Mouse (Mus musculus) forebrain, embryonic 14.5 days (tissue): ENCODE data around the gene Nid1. TPM values are rescaled to one million over a fixed set of nuclear protein-coding genes. Genes with fewer than 3 reads are reported as not detected.
"Not testable (repeated sequence)": the region's sequence is repeated elsewhere in the genome, so short reads cannot be mapped to it uniquely, and the experiment has no call there.

Experiments used
- ATAC-seq: fragments of 200-750 bp; cut with Nextera tagmentation; 2 replicates; pipeline ENCODE4 v1.8.0; 2017; ENCODE audit warnings: mild to moderate bottlenecking, moderate library complexity
- DNase-seq: peaks from one replicate; pipeline ENCODE4 v3.0.0-alpha.2; 2015; ENCODE audit warnings: low spot score
- H3K27ac ChIP-seq: fragments of 300-500 bp; sonication (generic); 2 replicates; pipeline ENCODE4 v1.5.1; 2014; ENCODE audit warnings: low read depth, mild to moderate bottlenecking, control low read depth, low read length, moderate library complexity
- H3K27me3 ChIP-seq: fragments of 300-500 bp; sonication (generic); replicated peaks from 2 replicates; pipeline ENCODE4 v1.6.1; 2014; ENCODE audit warnings: low read length, control low read depth, mixed read lengths; ENCODE audit not compliant: control insufficient read depth, insufficient read depth
- H3K36me3 ChIP-seq: fragments of 300-500 bp; sonication (generic); 2 replicates; pipeline ENCODE4 v1.6.1; 2014; ENCODE audit warnings: low read length, control low read depth; ENCODE audit not compliant: control insufficient read depth, insufficient read depth
- H3K4me1 ChIP-seq: fragments of 300-500 bp; sonication (generic); 2 replicates; pipeline ENCODE4 v1.6.1; 2014; ENCODE audit warnings: antibody characterized with exemption, low read length, control low read depth; ENCODE audit not compliant: control insufficient read depth, insufficient read depth
- H3K4me2 ChIP-seq: fragments of 300-500 bp; sonication (generic); 2 replicates; pipeline ENCODE4 v1.6.1; 2014; ENCODE audit warnings: mild to moderate bottlenecking, control low read depth, low read length
- H3K4me3 ChIP-seq: fragments of 300-500 bp; sonication (generic); 2 replicates; pipeline ENCODE4 v1.5.1; 2014; ENCODE audit warnings: low read depth, low read length, control low read depth
- H3K9ac ChIP-seq: fragments of 300-500 bp; sonication (generic); 2 replicates; pipeline ENCODE4 v1.6.1; 2014; ENCODE audit warnings: mild to moderate bottlenecking, low read length, control low read depth, moderate library complexity
- H3K9me3 ChIP-seq: fragments of 300-500 bp; sonication (generic); replicated peaks from 2 replicates; pipeline ENCODE4 v1.6.1; 2016; ENCODE audit warnings: low read length, control low read depth, mixed read lengths; ENCODE audit not compliant: control insufficient read depth
- WGBS: fragments of 180-500 bp; shearing (Covaris S2); extraction: QIAGEN DNeasy Blood & Tissue Kit; methylation state at CpG from one replicate; pipeline ENCODE4 v1.1.7; 2014; 5-methylcytosine and 5-hydroxymethylcytosine counted together
- polyA plus RNA-seq: library from polyadenylated mRNA; unstranded; fragments of >200 nt; fragmentation: Nextera tagmentation; extraction: Ambion mirVana; gene quantifications from 2 replicates; pipeline ENCODE4 v1.2.1, GENCODE M21; 2014

Gene Nid1
- polyA plus RNA-seq, 1 experiment from 2014 or later: 20.8 TPM

DNA sequence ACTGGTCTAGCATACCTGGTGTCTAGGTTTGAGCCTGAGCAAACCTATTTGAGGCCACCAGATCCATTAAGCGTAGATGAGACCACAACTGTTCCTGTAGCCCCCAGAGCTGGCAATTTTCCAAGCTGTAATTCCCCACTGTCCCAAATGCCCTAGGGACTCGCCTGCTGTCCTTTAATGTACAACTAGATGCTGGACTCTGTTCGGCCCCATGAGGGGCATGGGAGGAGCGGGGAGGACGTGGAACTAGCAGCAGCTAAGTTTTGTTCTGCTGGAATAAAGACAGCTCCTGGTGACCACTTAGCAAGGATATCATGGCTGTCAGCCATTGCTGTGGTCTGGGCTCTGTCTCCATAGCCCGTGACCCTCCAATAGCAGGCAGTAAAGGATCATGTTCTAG, 31.8 kb upstream of the Nid1 start:
- DNase-seq, H3K27ac ChIP-seq, H3K36me3 ChIP-seq, H3K27me3 ChIP-seq, H3K9ac ChIP-seq, H3K4me1 ChIP-seq, H3K4me3 ChIP-seq, H3K9me3 ChIP-seq, H3K4me2 ChIP-seq, ATAC-seq: not testable (repeated sequence)
- no CpG with 5 or more reads among the region's 6 CpGs for WGBS

DNA sequence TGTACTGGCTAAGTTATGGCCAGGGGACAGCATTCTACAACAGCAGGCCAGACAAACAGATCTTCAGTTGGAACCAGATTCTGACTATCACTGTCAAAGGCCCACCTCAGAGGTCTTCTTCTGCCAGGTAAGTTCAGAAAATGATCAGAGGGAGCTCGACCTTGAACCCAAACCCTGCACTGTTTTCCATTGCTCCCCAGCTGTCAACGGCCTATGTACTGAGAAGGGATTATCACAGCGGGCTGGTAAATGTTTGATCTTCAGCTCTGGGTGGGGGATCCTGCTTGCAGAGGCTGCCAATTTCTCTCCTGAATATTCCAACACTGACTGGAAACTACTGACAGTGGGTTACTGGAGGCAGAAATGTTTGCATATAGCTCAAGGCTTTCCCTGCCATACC, 23.1 kb upstream of the Nid1 start:
- no peaks in the 10 kb centered on the region for H3K9me3 ChIP-seq
- DNase-seq (no peak), ATAC-seq (no peak)
- no peaks in the 10 kb centered on the region for H3K27me3 ChIP-seq
- no peak overlapping the region for H3K9ac ChIP-seq
- no peaks in the 10 kb centered on the region for H3K36me3 ChIP-seq
- H3K4me1 ChIP-seq: no peaks in the 10 kb centered on the region
- no peak overlapping the region for H3K27ac ChIP-seq
- H3K4me3 ChIP-seq: no peak overlapping the region
- no peak overlapping the region for H3K4me2 ChIP-seq
- WGBS: 81% methylated on average over 3 of the region's 3 CpGs

DNA sequence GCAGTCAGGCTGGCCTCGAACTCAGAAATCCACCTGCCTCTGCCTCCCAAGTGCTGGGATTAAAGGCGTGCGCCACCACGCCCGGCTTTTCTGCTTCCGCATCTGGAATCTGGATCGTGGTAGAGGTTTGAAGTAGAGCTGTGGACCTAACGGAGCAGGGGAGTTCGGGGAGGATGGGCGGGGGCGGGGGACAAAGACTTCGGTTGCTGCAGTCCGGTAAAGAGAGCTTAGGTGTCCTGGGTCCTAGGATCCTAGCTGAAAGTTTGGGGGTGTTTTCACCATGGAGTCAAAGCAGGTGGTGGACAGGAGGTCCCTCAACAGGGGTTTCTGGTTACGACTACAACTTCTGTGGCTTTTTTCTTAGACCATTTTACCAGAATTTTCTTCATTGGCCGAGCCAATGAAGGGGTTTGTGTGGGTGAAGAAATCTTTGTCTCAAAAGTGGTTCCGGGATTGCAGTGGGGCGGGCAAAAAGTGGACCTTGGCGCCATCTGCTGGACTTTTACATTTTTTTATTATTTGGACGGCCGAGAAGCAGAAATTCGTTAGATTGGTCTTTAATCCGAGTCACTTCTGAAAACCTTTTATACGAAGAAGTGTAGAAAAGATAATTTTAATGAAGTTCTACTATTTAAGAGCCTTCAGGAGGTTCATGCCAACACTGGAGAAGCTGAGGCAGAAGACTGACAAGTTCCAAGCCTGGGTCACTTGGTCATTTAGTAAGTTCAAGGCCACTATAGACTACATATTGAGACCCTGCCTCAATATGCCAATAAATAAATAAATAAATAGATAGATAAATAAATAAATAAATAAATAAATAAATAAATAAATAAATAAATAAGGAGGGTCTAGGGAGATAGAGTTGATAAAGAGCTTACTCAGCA, 22.0 kb upstream of the Nid1 start:
- peak; percentile 72 for ATAC-seq
- peak; percentile 54 for DNase-seq
- not testable (repeated sequence) for H3K27ac ChIP-seq, H3K4me2 ChIP-seq, H3K4me3 ChIP-seq, H3K4me1 ChIP-seq, H3K36me3 ChIP-seq, H3K9ac ChIP-seq, H3K9me3 ChIP-seq, H3K27me3 ChIP-seq
- WGBS: 36% methylated on average over 22 of the region's 23 CpGs

DNA sequence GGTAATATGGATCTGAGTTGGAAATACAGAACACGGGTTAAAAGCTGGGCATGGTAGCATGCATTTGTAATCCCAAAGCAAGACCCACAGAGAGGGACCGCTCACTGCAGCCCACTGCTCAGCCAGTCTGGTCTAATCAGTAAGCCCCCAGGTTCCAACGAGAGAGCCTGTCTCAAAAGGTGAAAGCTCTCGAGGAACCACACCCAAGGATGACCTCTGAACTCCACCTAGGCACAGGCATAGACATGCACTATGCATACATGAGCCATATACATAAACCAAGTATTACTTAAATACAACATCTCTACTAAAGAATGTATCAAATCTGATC, 21.4 kb upstream of the Nid1 start:
- H3K36me3 ChIP-seq, H3K27ac ChIP-seq, DNase-seq, H3K4me1 ChIP-seq, H3K27me3 ChIP-seq, H3K9ac ChIP-seq, H3K4me2 ChIP-seq, H3K4me3 ChIP-seq, H3K9me3 ChIP-seq: not testable (repeated sequence)
- peak; percentile 46; the same call in 1 of the 2 replicates for ATAC-seq
- WGBS: 70% methylated on average over 2 of the region's 4 CpGs

DNA sequence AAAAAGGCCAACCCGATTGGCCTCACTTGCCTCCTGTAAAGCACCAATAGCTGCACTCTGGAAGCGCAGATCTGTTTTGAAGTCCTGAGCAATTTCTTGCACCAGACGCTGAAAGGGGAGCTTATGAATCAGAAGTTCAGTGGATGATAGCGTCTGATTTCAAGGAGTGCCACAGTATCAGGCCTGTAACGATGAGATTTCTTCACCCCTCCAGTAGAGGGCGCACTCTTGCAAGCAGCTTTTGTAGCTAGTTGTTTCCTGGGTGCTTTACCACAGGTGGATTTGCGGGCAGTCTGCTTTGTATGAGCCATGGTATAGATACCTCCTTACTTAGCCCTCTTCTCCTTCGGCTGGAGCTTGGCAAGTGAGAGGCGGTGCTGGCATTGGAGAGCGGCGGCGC, 18.5 kb upstream of the Nid1 start:
- H3K36me3 ChIP-seq, H3K4me2 ChIP-seq, ATAC-seq, H3K27ac ChIP-seq, H3K9me3 ChIP-seq, H3K4me3 ChIP-seq, H3K9ac ChIP-seq, H3K4me1 ChIP-seq, H3K27me3 ChIP-seq, DNase-seq: not testable (repeated sequence)
- WGBS: 95% methylated on average over 6 of the region's 12 CpGs

DNA sequence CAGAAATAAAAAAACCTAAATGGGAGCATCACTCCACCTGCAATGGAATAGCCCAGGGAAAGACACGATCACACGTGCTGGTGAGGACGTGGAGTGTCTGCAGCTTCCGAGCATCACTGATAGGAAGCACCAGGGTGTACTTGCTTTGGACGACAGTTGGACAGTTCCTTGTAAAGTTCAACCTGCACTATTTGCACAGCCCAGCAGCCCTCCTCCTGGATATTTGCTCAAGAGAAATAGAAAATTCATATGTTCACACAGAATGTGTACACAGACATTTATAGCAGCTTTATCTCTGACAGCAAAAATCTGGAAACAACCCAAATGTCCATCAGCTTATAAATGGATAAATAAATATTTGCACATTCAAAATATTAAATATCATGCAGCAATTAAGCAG, 14.1 kb upstream of the Nid1 start:
- not testable (repeated sequence) for DNase-seq, H3K9ac ChIP-seq, H3K36me3 ChIP-seq, H3K4me1 ChIP-seq, H3K27ac ChIP-seq, H3K4me3 ChIP-seq, H3K27me3 ChIP-seq, ATAC-seq, H3K4me2 ChIP-seq, H3K9me3 ChIP-seq
- 50% methylated on average over 1 of the region's 5 CpGs for WGBS

DNA sequence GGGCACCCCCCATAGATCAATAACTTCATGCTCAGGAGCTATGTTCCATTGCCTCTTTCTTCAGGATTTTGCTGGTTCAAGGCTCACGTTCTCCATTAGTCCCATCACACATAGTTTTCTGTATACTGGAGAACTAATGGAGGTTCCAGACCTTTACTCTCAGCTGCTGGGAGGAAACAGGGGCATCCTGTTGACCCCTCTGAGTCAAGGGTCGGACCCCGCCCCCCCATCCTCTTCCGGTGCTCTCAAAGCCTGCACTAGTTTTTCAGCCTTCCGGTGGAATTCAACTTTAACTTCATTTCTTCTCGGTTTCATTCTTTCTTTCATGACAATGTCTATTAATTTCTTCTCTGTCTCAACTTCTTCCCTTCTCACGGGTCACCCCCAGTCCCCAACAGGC, 1.2 kb upstream of the Nid1 start:
- H3K4me3 ChIP-seq, H3K27me3 ChIP-seq, H3K9me3 ChIP-seq, ATAC-seq, H3K4me2 ChIP-seq, H3K36me3 ChIP-seq, H3K4me1 ChIP-seq, H3K27ac ChIP-seq, DNase-seq, H3K9ac ChIP-seq: not testable (repeated sequence)
- WGBS: 98% methylated on average over 3 of the region's 7 CpGs

DNA sequence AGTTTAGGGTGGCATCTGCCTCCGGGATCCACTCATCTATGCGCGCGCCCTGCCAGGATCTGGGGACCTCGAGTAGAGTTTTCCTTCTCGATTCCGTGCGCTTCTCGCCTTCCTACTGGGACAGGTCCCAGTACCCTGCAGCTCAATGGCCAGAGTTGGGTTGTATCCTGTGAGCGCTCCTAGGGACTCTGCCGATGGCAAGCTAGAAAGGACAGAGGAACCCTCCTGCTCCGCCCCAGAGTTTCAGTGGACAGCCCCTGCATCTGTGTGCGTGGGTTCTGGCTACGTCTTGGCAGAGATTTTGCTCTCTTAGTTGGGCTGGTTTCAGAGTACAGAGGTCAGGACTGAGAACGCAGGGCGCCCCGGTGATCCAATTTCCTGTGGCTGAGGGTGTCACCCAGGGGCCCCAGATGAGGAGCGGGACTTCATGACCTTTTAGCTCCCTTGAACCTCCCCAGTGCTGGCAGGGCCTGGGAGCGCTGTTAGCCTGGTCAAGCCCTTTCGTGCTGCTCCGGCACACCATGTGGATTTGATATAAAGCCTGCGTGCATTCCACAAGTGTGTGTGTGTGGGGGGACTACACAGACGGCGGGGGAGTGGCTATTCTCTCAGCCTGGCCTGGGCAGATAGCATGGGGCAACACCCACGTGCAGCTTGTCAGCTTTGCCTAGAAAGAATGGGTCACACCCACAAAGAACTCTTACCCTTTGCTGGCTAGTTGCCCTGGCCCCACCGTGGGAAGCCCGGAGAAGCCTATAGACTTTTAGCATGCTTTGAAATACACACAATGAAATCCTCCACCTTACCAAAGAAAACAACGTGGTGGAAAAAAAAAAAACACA, 982 bp downstream of the Nid1 start:
- H3K4me3 ChIP-seq, DNase-seq, H3K36me3 ChIP-seq, H3K4me1 ChIP-seq, H3K9ac ChIP-seq, H3K27ac ChIP-seq, H3K4me2 ChIP-seq, H3K9me3 ChIP-seq, H3K27me3 ChIP-seq: not testable (repeated sequence)
- peak; percentile 49 for ATAC-seq
- WGBS: 6% methylated on average over 11 of the region's 28 CpGs

DNA sequence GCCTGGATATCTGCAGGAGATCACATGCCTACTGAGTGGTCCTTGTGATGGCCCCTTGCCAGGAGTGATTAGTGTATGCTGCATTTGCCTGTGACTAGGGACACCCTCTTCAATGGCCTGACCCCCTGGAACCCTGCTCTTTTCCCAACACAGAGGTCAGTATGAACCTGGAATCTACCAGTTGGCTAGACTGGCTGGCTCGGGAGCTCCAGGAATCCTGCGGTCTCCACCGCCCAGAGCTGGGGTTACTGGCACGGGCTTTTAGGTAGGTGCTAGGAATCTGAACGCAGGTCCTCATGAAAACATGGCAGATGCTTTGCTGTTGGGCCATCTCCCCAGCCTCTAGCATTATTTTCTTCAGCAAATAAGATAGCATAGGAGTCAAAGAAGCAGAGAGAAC, 8.2 kb downstream of the Nid1 start:
- H3K4me1 ChIP-seq, H3K27me3 ChIP-seq, H3K9me3 ChIP-seq, H3K4me2 ChIP-seq, DNase-seq, H3K9ac ChIP-seq, H3K36me3 ChIP-seq, ATAC-seq, H3K27ac ChIP-seq, H3K4me3 ChIP-seq: not testable (repeated sequence)
- WGBS: 86% methylated on average over 5 of the region's 5 CpGs
